Mouse (Mus musculus) frontal cortex, adult (tissue): ENCODE data around the gene Hs3st5.
A peak's percentile ranks its signal among the peaks of the same experiment; 100 is the strongest.

Source experiments
- ATAC-seq: cut with Nextera tagmentation; 2 replicates; pipeline ENCODE4 v1.9.2; 2017; ENCODE audit warnings: mild to moderate bottlenecking, moderate library complexity, mixed read lengths; ENCODE audit not compliant: low TSS enrichment

The Hs3st5 gene

GRCm38 (mm10) chr10:36800925-36801482 is 294.4 kb downstream of the Hs3st5 start:
- no peak for ATAC-seq

DNA sequence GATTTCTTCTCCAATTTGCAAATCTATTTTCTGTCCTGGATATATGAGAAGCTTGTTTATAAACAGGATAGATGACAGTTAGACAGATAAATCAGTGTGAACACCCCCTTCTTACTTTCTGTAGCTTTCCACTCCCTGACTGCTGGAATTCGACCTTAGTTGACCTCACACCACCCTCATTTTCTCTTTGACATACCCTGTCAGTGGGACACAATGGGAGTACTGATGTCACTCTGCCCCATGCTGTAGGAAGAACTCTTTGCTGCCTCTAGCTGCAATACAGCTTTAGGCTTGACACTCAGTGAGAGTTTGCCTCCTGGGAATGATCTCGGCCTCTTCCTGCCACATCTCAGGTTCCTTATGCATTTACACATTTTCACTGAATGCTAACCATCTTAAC is 297.1 kb downstream of the Hs3st5 start:
- ATAC-seq = no peak

- no peak for ATAC-seq
These were observed 298.7 kb downstream of the Hs3st5 start for GRCm38 (mm10) chr10:36805265-36805664.

DNA sequence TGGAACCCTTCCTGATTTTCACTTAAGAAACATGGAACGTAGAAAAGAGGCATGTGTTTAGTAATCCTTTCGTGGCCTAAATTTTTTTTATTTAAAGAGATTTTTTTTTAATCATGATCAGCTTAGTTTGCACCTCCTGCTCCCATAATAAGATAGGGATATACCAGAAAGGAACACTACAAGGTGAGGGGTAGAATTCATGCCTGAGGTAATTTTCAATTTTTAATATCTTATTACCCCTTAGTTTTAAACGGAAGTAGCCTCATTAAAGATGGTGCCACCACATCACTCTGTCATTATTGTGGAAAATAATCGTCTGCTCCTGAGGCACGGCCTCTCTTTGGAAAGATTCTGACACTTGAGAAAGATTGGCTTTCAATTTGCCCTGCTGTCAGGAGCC is 299.2 kb downstream of the Hs3st5 start:
- ATAC-seq = no peak

- ATAC-seq = no peak
These were observed 300.4 kb downstream of the Hs3st5 start for GRCm38 (mm10) chr10:36807007-36807406.

DNA sequence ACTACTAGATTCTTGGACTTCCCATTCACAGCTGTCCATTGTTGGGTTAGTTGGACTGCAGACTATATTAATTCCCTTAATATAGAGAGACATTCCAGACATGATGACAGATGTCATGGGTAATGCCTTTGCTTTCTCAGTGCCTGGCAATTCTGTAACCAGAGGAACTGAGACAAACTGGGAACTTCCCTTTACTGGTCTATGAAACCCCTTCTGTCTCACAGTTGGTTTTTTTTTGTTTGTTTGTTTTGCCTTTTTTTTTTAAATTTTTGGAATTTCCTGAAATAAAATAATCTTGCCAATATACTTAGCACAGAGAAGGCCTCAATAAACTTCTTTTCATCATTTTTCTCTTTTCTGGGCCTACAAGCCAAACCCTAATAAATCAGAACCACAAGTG is 312.3 kb downstream of the Hs3st5 start:
- ATAC-seq = no peak

DNA sequence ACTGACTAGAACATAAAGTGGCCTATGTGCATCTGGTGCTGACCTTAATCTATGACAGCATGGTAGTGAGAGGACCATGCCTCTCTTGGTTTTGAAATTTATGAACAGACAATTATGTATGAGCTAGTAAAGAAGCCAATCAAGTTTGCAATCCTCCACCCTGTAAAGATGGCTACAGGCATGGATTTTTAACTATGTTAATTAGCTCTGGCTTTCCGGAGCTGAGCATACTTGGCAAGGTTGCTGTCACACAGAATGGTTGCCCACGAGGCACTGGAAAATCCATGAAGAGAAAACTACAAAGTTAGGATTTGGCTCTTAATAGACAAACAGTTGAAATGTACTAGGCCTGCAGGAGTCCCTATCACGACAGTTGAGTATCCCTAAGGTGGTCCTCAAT is 322.5 kb downstream of the Hs3st5 start:
- peak; percentile 23; the same call in 1 of the 2 replicates for ATAC-seq

GRCm38 (mm10) chr10:36832204-36832603 is 325.6 kb downstream of the Hs3st5 start:
- no peak for ATAC-seq

- ATAC-seq = no peak
These were observed 327.6 kb downstream of the Hs3st5 start for GRCm38 (mm10) chr10:36834224-36834623.

GRCm38 (mm10) chr10:36835836-36836516 is 329.4 kb downstream of the Hs3st5 start:
- no peak for ATAC-seq

GRCm38 (mm10) chr10:36850231-36850630 is 343.6 kb downstream of the Hs3st5 start:
- no peak for ATAC-seq

DNA sequence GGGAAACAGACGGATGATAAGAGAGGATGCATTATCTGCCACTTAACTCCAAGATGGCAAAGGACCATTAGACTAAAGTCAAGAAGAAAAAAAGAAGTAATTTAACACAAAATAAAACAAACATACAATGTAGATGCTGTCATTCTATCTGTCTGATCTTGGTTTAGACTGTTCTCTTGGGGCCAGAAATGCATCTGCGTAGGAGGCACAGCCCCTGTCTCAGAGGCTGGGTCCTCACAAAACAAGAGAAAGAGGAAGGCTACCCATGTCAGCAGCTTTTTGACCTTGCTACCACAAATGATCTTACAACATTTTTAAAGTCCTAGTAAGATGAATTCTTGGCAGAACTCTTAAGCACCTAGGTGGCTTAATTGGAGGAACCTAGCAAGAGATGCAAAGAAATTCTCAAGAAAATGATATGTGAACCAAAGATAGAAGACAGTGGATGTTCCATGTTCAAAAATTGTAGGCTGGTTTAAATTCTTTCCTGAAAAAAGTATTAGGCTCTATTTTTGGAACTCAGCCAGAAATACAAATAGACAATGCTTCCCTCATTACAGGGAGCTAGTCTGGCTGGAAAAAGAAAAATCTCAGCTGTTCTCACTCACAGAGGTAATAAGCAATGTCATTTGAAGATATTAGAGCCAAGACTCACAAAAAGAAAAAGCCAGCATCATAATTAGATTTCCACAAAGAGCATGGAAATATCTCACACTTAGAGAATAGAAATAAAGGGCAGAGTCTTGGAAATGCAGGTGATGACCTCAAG is 355.7 kb downstream of the Hs3st5 start:
- no peak for ATAC-seq
